Mouse (Mus musculus) gonadal fat pad, adult 2 months (tissue): ENCODE measurements at regions not wholly inside any gene's neighbourhood (a gene's known extent, or its start where the extent isn't known, plus 50 kb on each side); places are given as distances from the start of the nearest gene placed in this dataset.
"Not testable (repeated sequence)": the region's sequence is repeated elsewhere in the genome, so short reads cannot be mapped to it uniquely, and the experiment has no call there.

Experiments
- DNase-seq: peaks from one replicate; pipeline ENCODE4 v3.0.0-alpha.2; 2012; ENCODE audit warnings: low read depth

- no peak for DNase-seq
Measured at GRCm38 (mm10) chr9:113177918-113178235, 530.2 kb downstream of the Pdcd6ip start.

DNA sequence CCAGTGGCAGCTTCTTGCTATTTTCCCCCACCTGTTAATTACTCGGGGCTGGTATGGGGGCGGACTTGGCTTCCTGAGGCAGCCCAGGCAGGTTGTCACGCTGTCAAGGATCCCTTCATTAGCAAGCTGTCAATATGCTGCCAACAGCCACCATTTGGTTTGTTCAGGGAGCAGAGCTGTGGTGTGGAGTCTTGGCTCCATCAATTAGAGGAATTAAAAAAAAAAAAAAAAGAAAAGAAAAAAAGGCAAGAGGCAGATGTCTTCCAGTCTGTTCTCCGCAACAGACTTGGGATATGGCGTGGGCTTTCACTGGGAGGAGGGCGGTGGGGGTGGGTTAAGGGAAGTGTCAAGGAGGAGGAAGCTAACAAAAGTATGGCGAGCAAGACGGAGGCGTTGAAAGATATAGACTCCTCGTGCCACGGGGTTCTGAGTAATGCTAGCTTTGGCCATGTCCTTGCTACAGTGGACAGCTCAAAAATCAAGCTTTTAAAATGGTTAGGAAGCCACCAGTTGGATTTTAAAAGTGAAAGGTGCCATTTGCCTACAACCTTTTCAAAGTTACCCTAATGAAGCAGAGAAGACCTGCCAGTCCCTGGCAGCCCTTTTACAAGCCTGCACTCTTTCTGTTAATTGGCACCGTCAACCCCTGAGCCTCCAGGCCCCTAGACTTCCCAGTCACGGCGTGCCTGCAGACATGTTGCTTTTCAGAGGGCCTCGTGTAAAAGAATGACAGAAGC, 530.7 kb downstream of the Pdcd6ip start:
- DNase-seq = no peak

- no peak for DNase-seq
Measured at GRCm38 (mm10) chr9:113171767-113172405, 536.2 kb downstream of the Pdcd6ip start.

DNA sequence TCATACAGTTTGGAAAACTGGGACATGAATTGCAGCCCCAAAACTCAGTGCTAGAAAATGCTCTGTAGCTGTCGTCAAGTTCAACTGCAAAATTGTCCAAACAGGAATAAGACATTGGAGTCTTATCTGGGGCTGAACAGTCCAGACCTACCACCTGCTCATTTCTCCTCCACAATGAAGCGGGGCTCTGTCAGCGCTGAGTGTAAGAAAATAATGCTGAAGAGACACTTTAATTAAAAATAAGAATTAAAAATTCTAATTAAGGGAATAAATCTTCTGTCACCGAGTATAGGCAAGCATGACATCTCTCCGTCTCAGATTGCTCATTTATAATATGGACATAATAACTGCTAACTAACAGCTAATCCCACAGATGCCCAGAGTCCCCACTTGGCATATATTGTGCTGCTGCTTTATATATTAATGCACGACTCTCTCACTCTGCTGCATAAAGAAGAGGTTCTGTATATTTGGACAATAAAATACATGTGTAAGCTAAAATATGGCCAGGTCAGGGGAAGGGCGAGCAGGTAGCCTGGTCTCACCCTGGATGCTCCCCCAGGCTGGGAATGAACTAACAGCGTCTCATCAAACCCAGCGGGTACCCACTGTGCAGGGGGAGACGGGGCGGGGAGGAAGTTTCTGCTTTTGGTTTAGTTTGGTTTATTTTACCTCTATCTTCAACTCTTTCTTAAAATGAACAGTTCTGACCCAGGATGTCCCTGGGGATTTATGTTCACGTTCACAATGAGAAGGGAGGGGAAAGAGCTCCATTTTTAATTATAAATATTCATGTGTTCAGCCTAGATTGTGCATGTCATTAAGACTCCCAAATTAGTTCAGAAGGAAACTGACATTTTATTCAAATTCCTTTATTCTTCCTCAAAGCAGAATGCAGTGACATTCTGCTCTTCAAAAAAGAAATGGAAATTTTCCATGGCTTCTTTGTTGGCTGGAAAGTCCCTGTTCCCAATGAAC, 544.9 kb downstream of the Pdcd6ip start:
- DNase-seq = no peak

DNA sequence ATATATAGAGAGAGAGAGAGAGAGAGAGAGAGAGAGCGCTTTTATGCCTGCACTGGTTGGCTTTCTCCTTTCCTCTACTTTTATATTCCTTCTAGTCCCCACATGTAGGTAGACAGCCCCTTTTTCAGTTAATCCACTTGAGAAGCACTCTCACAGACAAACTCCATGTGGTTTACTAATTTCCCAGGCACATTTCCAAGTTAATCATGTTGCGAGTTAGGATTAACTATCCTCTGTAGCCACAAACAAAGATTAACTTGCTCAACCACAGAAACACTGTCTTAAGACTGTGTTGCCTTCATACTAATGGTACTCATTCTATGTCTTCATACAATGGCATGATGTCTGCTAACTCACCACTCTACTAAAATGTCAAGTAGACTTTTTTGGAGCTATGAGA, 548.0 kb downstream of the Pdcd6ip start:
- no peak for DNase-seq

GRCm38 (mm10) chr9:113158080-113158479, 550.0 kb downstream of the Pdcd6ip start:
- DNase-seq = no peak

- DNase-seq = no peak
Measured at GRCm38 (mm10) chr9:113157474-113158076, 550.5 kb downstream of the Pdcd6ip start.

GRCm38 (mm10) chr9:113156707-113157106, 551.4 kb downstream of the Pdcd6ip start:
- DNase-seq = no peak

DNA sequence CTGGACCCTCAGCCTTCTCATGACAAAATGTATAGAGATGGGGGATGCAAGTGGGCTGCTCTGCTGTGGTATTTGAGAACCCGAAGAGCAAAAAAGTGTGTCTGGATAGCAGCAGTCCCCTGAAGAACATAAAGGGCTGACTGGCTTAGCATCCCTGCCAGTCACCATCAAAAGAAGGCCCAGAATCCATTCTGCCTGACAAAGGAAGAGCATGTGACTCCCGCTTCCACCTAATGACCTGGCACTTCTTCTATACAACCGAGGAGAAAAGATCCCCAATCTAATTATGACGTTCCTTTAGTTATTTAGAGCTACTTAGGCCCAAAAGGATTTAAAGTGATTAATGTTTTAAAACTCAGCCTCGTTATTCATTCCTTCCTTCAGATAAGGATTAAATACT, 559.0 kb downstream of the Pdcd6ip start:
- no peak for DNase-seq

DNA sequence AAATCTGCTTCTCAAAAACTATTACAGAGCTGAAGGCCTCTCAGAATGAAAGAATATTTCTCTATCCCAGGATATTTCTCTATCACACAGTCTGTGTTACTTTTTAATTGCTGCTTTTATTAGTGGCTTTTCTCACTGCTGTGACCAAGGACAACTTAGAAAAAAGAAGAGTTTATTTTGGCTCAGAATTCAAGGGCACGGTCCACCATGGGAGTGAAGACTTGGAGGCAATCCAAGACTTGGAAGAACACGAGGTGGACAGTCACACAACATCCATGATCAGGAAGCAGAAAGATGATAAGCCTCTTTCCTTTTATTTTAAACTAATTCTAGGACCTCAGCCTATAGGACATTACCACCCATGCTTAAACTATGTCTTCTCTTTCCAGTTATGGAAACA, 561.5 kb downstream of the Pdcd6ip start:
- no peak for DNase-seq

DNA sequence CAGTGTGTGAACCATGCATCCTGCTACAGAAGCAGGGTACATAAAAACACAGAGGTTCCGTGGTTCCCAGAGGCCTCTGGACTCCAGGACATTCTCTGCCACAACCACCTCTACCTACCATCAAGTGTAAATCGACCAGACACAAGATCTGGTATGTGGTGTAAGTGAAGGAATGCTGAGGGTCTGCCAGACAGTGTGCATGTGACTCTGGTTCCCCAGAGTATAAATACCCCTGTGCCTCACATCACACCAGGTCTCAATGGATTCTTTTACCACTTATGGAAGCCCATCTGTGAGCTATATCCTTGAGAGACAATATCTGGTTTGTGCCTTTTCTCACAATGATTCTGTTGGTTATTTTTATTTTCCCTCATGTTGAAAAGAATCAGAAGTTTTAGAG, 563.0 kb downstream of the Pdcd6ip start:
- no peak for DNase-seq

- no peak for DNase-seq
Measured at GRCm38 (mm10) chr9:113134611-113135010, 573.4 kb downstream of the Pdcd6ip start.

GRCm38 (mm10) chr9:113123004-113123692, 584.9 kb downstream of the Pdcd6ip start:
- DNase-seq = no peak

DNA sequence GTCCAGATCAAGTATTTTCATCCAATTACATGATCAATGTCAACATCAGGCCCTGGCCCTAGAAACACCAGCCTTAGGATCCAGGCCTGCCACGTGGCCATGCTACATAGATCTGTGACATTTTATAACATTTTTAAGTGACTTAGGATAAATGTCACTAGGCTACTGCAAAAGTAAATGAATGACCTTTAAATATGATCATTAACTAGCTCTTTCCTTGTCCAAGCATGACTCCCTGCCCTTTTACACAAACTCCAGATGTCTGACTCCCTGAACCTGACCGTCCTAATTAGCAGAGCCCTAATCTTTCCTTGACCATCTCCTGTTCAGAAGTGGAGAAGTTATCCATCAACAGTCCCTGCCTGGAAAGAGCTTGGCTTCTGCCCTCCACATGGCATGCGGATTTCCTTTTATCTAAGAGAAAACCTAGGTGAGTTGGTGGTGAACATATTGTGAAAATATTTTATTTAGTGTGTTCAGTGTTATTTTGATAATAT, 585.8 kb downstream of the Pdcd6ip start:
- no peak for DNase-seq

- DNase-seq = no peak
Measured at GRCm38 (mm10) chr9:113120385-113120784, 587.7 kb downstream of the Pdcd6ip start.

GRCm38 (mm10) chr9:113119721-113120120, 588.3 kb downstream of the Pdcd6ip start:
- no peak for DNase-seq

DNA sequence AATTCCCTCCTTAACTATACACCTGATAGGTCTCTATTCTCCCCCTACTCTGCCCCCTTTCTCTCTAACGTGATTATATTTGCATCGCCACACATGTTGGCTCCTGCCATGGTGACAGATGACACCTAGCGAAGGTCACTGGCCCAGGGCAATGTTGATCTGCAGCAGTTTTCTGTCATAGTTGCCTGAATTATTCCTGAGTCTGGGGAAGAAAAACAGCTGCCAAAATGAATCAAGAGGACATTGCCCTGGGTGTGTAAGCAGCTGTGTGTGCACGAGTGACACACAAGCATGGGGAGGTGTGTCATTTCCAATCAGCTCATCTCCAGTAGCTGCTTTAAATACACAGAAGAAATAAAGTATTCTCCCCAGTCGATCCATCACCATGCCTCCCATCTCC, 592.5 kb downstream of the Pdcd6ip start:
- no peak for DNase-seq

GRCm38 (mm10) chr9:113112753-113113152, 595.3 kb downstream of the Pdcd6ip start:
- no peak for DNase-seq

DNA sequence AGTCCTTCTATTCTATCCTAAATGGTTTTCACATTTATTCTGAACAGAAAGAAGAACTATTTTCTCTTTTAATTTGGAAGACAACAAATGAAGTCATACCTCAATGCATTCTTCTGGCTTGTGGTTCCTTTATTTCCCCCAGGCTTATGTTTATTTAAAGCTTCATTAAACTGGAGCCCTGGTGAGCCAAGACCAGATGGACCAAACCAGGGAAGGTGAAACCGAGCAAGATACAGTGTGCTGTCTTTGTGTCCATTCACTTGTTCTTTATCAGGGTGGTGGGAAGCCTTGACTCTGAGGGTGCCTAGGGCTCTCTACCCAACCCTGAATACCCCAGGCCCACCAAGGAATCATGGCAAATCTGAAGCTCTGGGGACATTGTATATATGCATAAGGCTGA, 606.3 kb downstream of the Pdcd6ip start:
- DNase-seq = no peak

GRCm38 (mm10) chr9:113100641-113101040, 607.4 kb downstream of the Pdcd6ip start:
- no peak for DNase-seq

DNA sequence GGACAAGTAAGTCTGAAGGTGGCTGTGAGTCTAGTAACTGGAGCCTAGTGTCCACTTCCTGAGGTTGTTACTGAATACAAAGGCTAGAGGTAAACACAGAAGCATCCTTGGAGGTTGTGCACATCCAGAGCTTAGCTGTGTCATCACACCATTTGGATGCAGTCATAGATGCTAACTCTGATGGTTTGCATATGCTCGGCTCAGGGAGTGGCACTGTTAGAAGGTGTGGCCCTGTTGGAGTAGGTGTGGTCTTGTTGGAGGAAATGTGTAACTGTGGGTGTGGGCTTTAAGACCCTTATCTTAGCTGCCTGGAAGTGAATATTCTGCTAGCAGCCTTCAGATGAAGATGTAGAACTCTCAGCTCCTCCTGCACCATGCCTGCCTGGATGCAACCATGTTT, 612.6 kb downstream of the Pdcd6ip start:
- DNase-seq = not testable (repeated sequence)
